Mouse (Mus musculus): ENCODE data around the gene Grid1. TPM values are rescaled to one million over a fixed set of nuclear protein-coding genes. Genes with fewer than 3 reads are reported as not detected.

Gene Grid1
- polyA plus RNA-seq, 1 experiment from 2014 or later: 6.2 TPM

- Histone ChIP-seq H3K27me3 (ENCODE audit: control insufficient read depth, insufficient read depth, low read depth, low read length) (no peaks in the 10 kb centered on the region), H3K9ac (ENCODE audit: low read depth, low read length) (no peak overlapping the region), H3K27ac (ENCODE audit: low read length) (no peak overlapping the region), H3K4me2 (ENCODE audit: low read length) (no peak overlapping the region), H3K9me3 (replicated peaks; ENCODE audit: control insufficient read depth, low read length, poor library complexity, severe bottlenecking) (no peaks in the 10 kb centered on the region), H3K36me3 (ENCODE audit: control insufficient read depth, insufficient read depth, low read length) (no peaks in the 10 kb centered on the region), H3K4me3 (ENCODE audit: low read depth, low read length) (no peak overlapping the region), H3K4me1 (ENCODE audit: control insufficient read depth, insufficient read depth, low read length) (peaks cover 4% of the 10 kb centered on the region)
- peak; percentile 41; the same call in 1 of the 2 replicates for ATAC-seq
- WGBS: 36% methylated on average over 9 of the region's 9 CpGs
These were observed 275.7 kb downstream of the Grid1 start for GRCm38 (mm10) chr14:35095506-35096059.

GRCm38 (mm10) chr14:35096085-35096484 is 276.2 kb downstream of the Grid1 start:
- Histone ChIP-seq H3K27me3 (ENCODE audit: control insufficient read depth, insufficient read depth, low read depth, low read length) (no peaks in the 10 kb centered on the region), H3K4me2 (ENCODE audit: low read length) (no peak overlapping the region), H3K27ac (ENCODE audit: low read length) (no peak overlapping the region), H3K9me3 (replicated peaks; ENCODE audit: control insufficient read depth, low read length, poor library complexity, severe bottlenecking) (no peaks in the 10 kb centered on the region), H3K4me3 (ENCODE audit: low read depth, low read length) (no peak overlapping the region), H3K4me1 (ENCODE audit: control insufficient read depth, insufficient read depth, low read length) (peaks cover 4% of the 10 kb centered on the region), H3K36me3 (ENCODE audit: control insufficient read depth, insufficient read depth, low read length) (no peaks in the 10 kb centered on the region), H3K9ac (ENCODE audit: low read depth, low read length) (no peak overlapping the region)
- ATAC-seq: no peak
- 36% methylated on average over 4 of the region's 4 CpGs for WGBS

- no peak overlapping the region for H3K4me3 ChIP-seq (ENCODE audit: low read depth, low read length)
- no peaks in the 10 kb centered on the region for H3K27me3 ChIP-seq (ENCODE audit: control insufficient read depth, insufficient read depth, low read depth, low read length)
- no peaks in the 10 kb centered on the region for H3K36me3 ChIP-seq (ENCODE audit: control insufficient read depth, insufficient read depth, low read length)
- no peak overlapping the region for H3K9ac ChIP-seq (ENCODE audit: low read depth, low read length)
- no peak overlapping the region for H3K27ac ChIP-seq (ENCODE audit: low read length)
- H3K9me3 ChIP-seq (replicated peaks; ENCODE audit: control insufficient read depth, low read length, poor library complexity, severe bottlenecking): no peaks in the 10 kb centered on the region
- no peak overlapping the region for H3K4me2 ChIP-seq (ENCODE audit: low read length)
- H3K4me1 ChIP-seq (ENCODE audit: control insufficient read depth, insufficient read depth, low read length): peaks cover 4% of the 10 kb centered on the region
- WGBS: 87% methylated on average over 5 of the region's 5 CpGs
- no peak for ATAC-seq
These were observed 277.3 kb downstream of the Grid1 start for GRCm38 (mm10) chr14:35097166-35097565.

- no peaks in the 10 kb centered on the region for H3K4me1 ChIP-seq (ENCODE audit: control insufficient read depth, insufficient read depth, low read length)
- H3K4me2 ChIP-seq (ENCODE audit: low read length): no peak overlapping the region
- H3K36me3 ChIP-seq (ENCODE audit: control insufficient read depth, insufficient read depth, low read length): no peaks in the 10 kb centered on the region
- no peak overlapping the region for H3K4me3 ChIP-seq (ENCODE audit: low read depth, low read length)
- 82% methylated on average over 5 of the region's 5 CpGs for WGBS
- no peaks in the 10 kb centered on the region for H3K9me3 ChIP-seq (replicated peaks; ENCODE audit: control insufficient read depth, low read length, poor library complexity, severe bottlenecking)
- no peaks in the 10 kb centered on the region for H3K27me3 ChIP-seq (ENCODE audit: control insufficient read depth, insufficient read depth, low read depth, low read length)
- no peak for ATAC-seq
- no peak overlapping the region for H3K9ac ChIP-seq (ENCODE audit: low read depth, low read length)
- no peak overlapping the region for H3K27ac ChIP-seq (ENCODE audit: low read length)
These were observed 283.8 kb downstream of the Grid1 start for GRCm38 (mm10) chr14:35103639-35104210.

GRCm38 (mm10) chr14:35107596-35107995 is 287.7 kb downstream of the Grid1 start:
- WGBS: 86% methylated on average over 3 of the region's 3 CpGs
- no peak overlapping the region for H3K27ac ChIP-seq (ENCODE audit: low read length)
- no peak overlapping the region for H3K9ac ChIP-seq (ENCODE audit: low read depth, low read length)
- ATAC-seq: no peak
- no peaks in the 10 kb centered on the region for H3K36me3 ChIP-seq (ENCODE audit: control insufficient read depth, insufficient read depth, low read length)
- no peaks in the 10 kb centered on the region for H3K27me3 ChIP-seq (ENCODE audit: control insufficient read depth, insufficient read depth, low read depth, low read length)
- H3K4me3 ChIP-seq (ENCODE audit: low read depth, low read length): no peak overlapping the region
- H3K9me3 ChIP-seq (replicated peaks; ENCODE audit: control insufficient read depth, low read length, poor library complexity, severe bottlenecking): no peaks in the 10 kb centered on the region
- peaks cover 5% of the 10 kb centered on the region; the same call in 1 of the 2 replicates for H3K4me1 ChIP-seq (ENCODE audit: control insufficient read depth, insufficient read depth, low read length)
- no peak overlapping the region for H3K4me2 ChIP-seq (ENCODE audit: low read length)

- WGBS: 56% methylated on average over 1 of the region's 1 CpGs
- H3K27ac ChIP-seq (ENCODE audit: low read length): no peak overlapping the region
- no peak overlapping the region for H3K9ac ChIP-seq (ENCODE audit: low read depth, low read length)
- no peaks in the 10 kb centered on the region for H3K36me3 ChIP-seq (ENCODE audit: control insufficient read depth, insufficient read depth, low read length)
- H3K4me1 ChIP-seq (ENCODE audit: control insufficient read depth, insufficient read depth, low read length): peaks cover 10% of the 10 kb centered on the region; the same call in 1 of the 2 replicates
- no peak for ATAC-seq
- H3K9me3 ChIP-seq (replicated peaks; ENCODE audit: control insufficient read depth, low read length, poor library complexity, severe bottlenecking): no peaks in the 10 kb centered on the region
- H3K4me2 ChIP-seq (ENCODE audit: low read length): no peak overlapping the region
- H3K4me3 ChIP-seq (ENCODE audit: low read depth, low read length): no peak overlapping the region
- H3K27me3 ChIP-seq (ENCODE audit: control insufficient read depth, insufficient read depth, low read depth, low read length): no peaks in the 10 kb centered on the region
These were observed 291.0 kb downstream of the Grid1 start for GRCm38 (mm10) chr14:35110928-35111327.

- H3K36me3 ChIP-seq (ENCODE audit: control insufficient read depth, insufficient read depth, low read length): no peaks in the 10 kb centered on the region
- H3K27ac ChIP-seq (ENCODE audit: low read length): no peak overlapping the region; the same call in 1 of the 2 replicates
These were observed 292.7 kb downstream of the Grid1 start for GRCm38 (mm10) chr14:35112327-35113275.

GRCm38 (mm10) chr14:35113276-35113645 is 293.4 kb downstream of the Grid1 start:
- Histone ChIP-seq H3K4me3 (ENCODE audit: low read depth, low read length) (no peak overlapping the region), H3K27ac (ENCODE audit: low read length) (no peak overlapping the region), H3K4me2 (ENCODE audit: low read length) (no peak overlapping the region), H3K27me3 (ENCODE audit: control insufficient read depth, insufficient read depth, low read depth, low read length) (no peaks in the 10 kb centered on the region), H3K36me3 (ENCODE audit: control insufficient read depth, insufficient read depth, low read length) (no peaks in the 10 kb centered on the region), H3K4me1 (ENCODE audit: control insufficient read depth, insufficient read depth, low read length) (peaks cover 12% of the 10 kb centered on the region; the same call in 1 of the 2 replicates), H3K9ac (ENCODE audit: low read depth, low read length) (no peak overlapping the region), H3K9me3 (replicated peaks; ENCODE audit: control insufficient read depth, low read length, poor library complexity, severe bottlenecking) (no peaks in the 10 kb centered on the region)
- no peak for ATAC-seq
- 65% methylated on average over 2 of the region's 2 CpGs for WGBS

More at GRCm38 (mm10) chr14:35112327-35113275, 292.7 kb downstream of the Grid1 start:
- Histone ChIP-seq H3K4me3 (ENCODE audit: low read depth, low read length) (no peak overlapping the region), H3K4me2 (ENCODE audit: low read length) (no peak overlapping the region), H3K9ac (ENCODE audit: low read depth, low read length) (no peak overlapping the region), H3K27me3 (ENCODE audit: control insufficient read depth, insufficient read depth, low read depth, low read length) (no peaks in the 10 kb centered on the region), H3K9me3 (replicated peaks; ENCODE audit: control insufficient read depth, low read length, poor library complexity, severe bottlenecking) (no peaks in the 10 kb centered on the region), H3K4me1 (ENCODE audit: control insufficient read depth, insufficient read depth, low read length) (peaks cover 12% of the 10 kb centered on the region; the same call in 1 of the 2 replicates)
- peak; percentile 33; the same call in 1 of the 2 replicates for ATAC-seq
- WGBS: 36% methylated on average over 11 of the region's 11 CpGs

Data from midbrain, embryonic 16.5 days (tissue).